Mouse (Mus musculus) splenic B cell, adult 2 months (primary cell): ENCODE data around the gene Map2k6.

Experiments
- DNase-seq: peaks from one replicate; pipeline ENCODE4 v3.0.0-alpha.2; 2011; ENCODE audit warnings: low read depth, low spot score
- H3K27me3 ChIP-seq: 2 replicates; pipeline ENCODE4 v1.6.1; 2012; ENCODE audit warnings: mild to moderate bottlenecking, low read length, moderate library complexity, mixed read lengths; ENCODE audit not compliant: control insufficient read depth, poor library complexity, insufficient read depth, severe bottlenecking
- H3K36me3 ChIP-seq: 2 replicates; pipeline ENCODE4 v1.6.1; 2012; ENCODE audit warnings: mild to moderate bottlenecking, low read length, moderate library complexity, mixed read lengths; ENCODE audit not compliant: control insufficient read depth, poor library complexity, insufficient read depth, severe bottlenecking

Map2k6 gene

GRCm38 (mm10) chr11:110451590-110451989 lies 52.7 kb downstream of the Map2k6 start:
- H3K27me3 ChIP-seq, result no peaks in the 10 kb centered on the region
- no peak for DNase-seq
- H3K36me3 ChIP-seq, result no peaks in the 10 kb centered on the region

- DNase-seq, result no peak
- Histone ChIP-seq H3K36me3 (no peaks in the 10 kb centered on the region), H3K27me3 (no peaks in the 10 kb centered on the region)
Measured at GRCm38 (mm10) chr11:110453445-110454154, 54.7 kb downstream of the Map2k6 start.

- H3K27me3 ChIP-seq, result no peaks in the 10 kb centered on the region
- DNase-seq, result no peak
- no peaks in the 10 kb centered on the region for H3K36me3 ChIP-seq
Measured at GRCm38 (mm10) chr11:110457441-110457912, 58.6 kb downstream of the Map2k6 start.

- H3K36me3 ChIP-seq, result no peaks in the 10 kb centered on the region
- H3K27me3 ChIP-seq, result no peaks in the 10 kb centered on the region
- DNase-seq, result no peak
Measured at GRCm38 (mm10) chr11:110460480-110460879, 61.6 kb downstream of the Map2k6 start.

GRCm38 (mm10) chr11:110461560-110462331 lies 62.8 kb downstream of the Map2k6 start:
- Histone ChIP-seq H3K27me3 (no peaks in the 10 kb centered on the region), H3K36me3 (no peaks in the 10 kb centered on the region)
- DNase-seq, result no peak

- no peak for DNase-seq
- no peaks in the 10 kb centered on the region for H3K27me3 ChIP-seq
- H3K36me3 ChIP-seq, result no peaks in the 10 kb centered on the region
Measured at GRCm38 (mm10) chr11:110462975-110463578, 64.2 kb downstream of the Map2k6 start.

GRCm38 (mm10) chr11:110463801-110464200 lies 64.9 kb downstream of the Map2k6 start:
- H3K36me3 ChIP-seq, result no peaks in the 10 kb centered on the region
- H3K27me3 ChIP-seq, result no peaks in the 10 kb centered on the region
- no peak for DNase-seq

- H3K27me3 ChIP-seq, result no peaks in the 10 kb centered on the region
- DNase-seq, result no peak
- H3K36me3 ChIP-seq, result no peaks in the 10 kb centered on the region
Measured at GRCm38 (mm10) chr11:110469054-110469453, 70.1 kb downstream of the Map2k6 start.

GRCm38 (mm10) chr11:110470561-110471273 lies 71.8 kb downstream of the Map2k6 start:
- no peaks in the 10 kb centered on the region for H3K27me3 ChIP-seq
- H3K36me3 ChIP-seq, result no peaks in the 10 kb centered on the region
- DNase-seq, result no peak

GRCm38 (mm10) chr11:110471362-110471761 lies 72.4 kb downstream of the Map2k6 start:
- H3K27me3 ChIP-seq, result no peaks in the 10 kb centered on the region
- H3K36me3 ChIP-seq, result no peaks in the 10 kb centered on the region
- DNase-seq, result no peak

- no peaks in the 10 kb centered on the region for H3K27me3 ChIP-seq
- no peak for DNase-seq
Measured at GRCm38 (mm10) chr11:110472078-110472477, 73.2 kb downstream of the Map2k6 start.

GRCm38 (mm10) chr11:110473495-110473894 lies 74.6 kb downstream of the Map2k6 start:
- Histone ChIP-seq H3K36me3 (no peaks in the 10 kb centered on the region), H3K27me3 (no peaks in the 10 kb centered on the region)
- no peak for DNase-seq

More at GRCm38 (mm10) chr11:110472078-110472477, 73.2 kb downstream of the Map2k6 start:
- no peaks in the 10 kb centered on the region for H3K36me3 ChIP-seq

GRCm38 (mm10) chr11:110476361-110477151 lies 77.6 kb downstream of the Map2k6 start:
- Histone ChIP-seq H3K36me3 (no peaks in the 10 kb centered on the region), H3K27me3 (no peaks in the 10 kb centered on the region)
- DNase-seq, result no peak
